Mouse (Mus musculus) E14TG2a.4 (cell line): ENCODE results near the gene Vrk1.

Source experiments
- CTCF ChIP-seq: conservative IDR thresholded peaks from 2 replicates; pipeline ENCODE4 v1.5.1; 2014; ENCODE audit warnings: low read length
- POU5F1 ChIP-seq: IDR thresholded peaks from 2 replicates; pipeline ENCODE4 v1.6.1; 2014; ENCODE audit warnings: low read length, borderline replicate concordance

GRCm38 (mm10) chr12:105963012-105963572, 46.9 kb upstream of the Vrk1 start:
- no peak for TF ChIP-seq CTCF
- no peak for TF ChIP-seq POU5F1
